Mouse (Mus musculus): ENCODE data around the gene Zfp61.

- no peak for TF ChIP-seq CTCF (IDR thresholded peaks at IDR 0.05; ENCODE audit: low read depth)
- TF ChIP-seq EP300 (IDR thresholded peaks at IDR 0.05; ENCODE audit: low read depth) = no peak
Measured at GRCm38 (mm10) chr7:24315726-24316566, 14.9 kb upstream of the Zfp61 start.
